Mouse (Mus musculus): ENCODE measurements around the gene Ctnnd1. TPM values are rescaled to one million over a fixed set of nuclear protein-coding genes. Genes with fewer than 3 reads are reported as not detected.
A peak's percentile ranks its signal among the peaks of the same experiment; 100 is the strongest.

The Ctnnd1 gene
- polyA plus RNA-seq, 1 experiment from 2014 or later = 30.7 TPM

DNA sequence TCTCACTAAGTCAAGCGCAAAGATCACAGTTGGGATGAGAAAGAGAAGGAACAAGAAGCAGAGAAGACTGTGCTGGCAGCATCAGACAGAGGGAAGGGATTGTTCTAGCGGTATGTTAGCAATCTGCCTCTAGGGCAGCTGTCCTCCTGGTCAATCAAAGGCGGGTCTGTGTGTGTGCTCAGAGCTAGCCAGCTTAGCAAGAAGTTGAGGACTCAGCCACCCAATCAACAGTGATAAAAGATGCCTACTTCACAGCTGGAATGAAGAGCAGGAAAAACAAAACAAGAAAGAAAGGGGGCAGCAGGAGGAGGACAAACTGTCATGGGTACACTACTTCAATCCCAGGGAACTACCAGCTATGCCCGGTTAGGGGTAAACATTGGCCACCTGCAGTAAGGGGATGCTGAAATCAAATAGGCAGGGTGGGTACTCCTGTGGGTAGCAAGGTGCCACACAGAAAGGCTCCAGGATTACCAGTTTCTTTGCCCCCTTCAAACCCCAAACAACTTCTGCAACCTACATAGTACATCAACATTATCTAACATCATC is 15.6 kb downstream of the Ctnnd1 start:
- Histone ChIP-seq H3K4me3 (replicated peaks; ENCODE audit: low read length) (no peak overlapping the region), H3K27ac (peak overlapping the region; percentile 91), H3K27me3 (ENCODE audit: control insufficient read depth, insufficient read depth, low read length) (no peaks in the 10 kb centered on the region), H3K9me3 (ENCODE audit: control insufficient read depth, low read length) (no peaks in the 10 kb centered on the region), H3K9ac (peak overlapping the region; percentile 19; the same call in 1 of the 2 replicates), H3K4me2 (replicated peaks) (peak overlapping the region; percentile 26), H3K36me3 (replicated peaks; ENCODE audit: control insufficient read depth, insufficient read depth) (no peaks in the 10 kb centered on the region), H3K4me1 (replicated peaks; ENCODE audit: control insufficient read depth, insufficient read depth, low read length) (peaks cover 45% of the 10 kb centered on the region)
- 26% methylated on average over 4 of the region's 4 CpGs for WGBS
- DNase-seq (ENCODE audit: low spot score) = no peak
- 0 out of 2 replicates have a peak, but pooled peaks have one; percentile 1 for ATAC-seq (ENCODE audit: low FRiP score)

DNA sequence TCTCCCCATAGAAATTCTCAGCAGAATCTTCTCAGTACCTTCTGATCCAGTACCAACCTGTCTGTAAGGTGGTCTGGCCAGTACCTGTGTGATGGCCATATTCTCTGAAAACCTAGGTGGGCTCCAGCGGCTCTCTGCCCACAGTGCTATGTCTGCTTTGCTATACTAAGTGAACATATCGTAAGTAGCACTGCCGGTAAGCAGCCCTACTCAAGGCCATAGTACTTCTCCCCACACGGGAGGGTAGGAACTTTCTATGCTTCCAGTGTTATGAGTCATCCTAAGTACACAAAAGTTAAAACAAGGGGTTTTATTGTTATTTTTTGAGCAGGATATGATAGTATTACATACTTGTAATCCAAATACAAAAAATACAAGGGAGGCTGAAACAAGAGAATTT is 16.6 kb downstream of the Ctnnd1 start:
- H3K36me3 ChIP-seq (replicated peaks; ENCODE audit: control insufficient read depth, insufficient read depth) = no peaks in the 10 kb centered on the region
- H3K4me3 ChIP-seq (replicated peaks; ENCODE audit: low read length) = no peak overlapping the region
- no peak for DNase-seq (ENCODE audit: low spot score)
- WGBS = 79% methylated on average over 4 of the region's 4 CpGs
- H3K4me1 ChIP-seq (replicated peaks; ENCODE audit: control insufficient read depth, insufficient read depth, low read length) = peaks cover 45% of the 10 kb centered on the region
- no peak overlapping the region for H3K4me2 ChIP-seq (replicated peaks)
- no peaks in the 10 kb centered on the region for H3K27me3 ChIP-seq (ENCODE audit: control insufficient read depth, insufficient read depth, low read length)
- peak overlapping the region; percentile 91 for H3K27ac ChIP-seq
- no peak for ATAC-seq (ENCODE audit: low FRiP score)
- H3K9me3 ChIP-seq (ENCODE audit: control insufficient read depth, low read length) = no peaks in the 10 kb centered on the region
- no peak overlapping the region for H3K9ac ChIP-seq

GRCm38 (mm10) chr2:84632999-84633398 is 17.6 kb downstream of the Ctnnd1 start:
- no peak for ATAC-seq (ENCODE audit: low FRiP score)
- DNase-seq (ENCODE audit: low spot score) = no peak
- Histone ChIP-seq H3K4me2 (replicated peaks) (no peak overlapping the region), H3K9ac (no peak overlapping the region), H3K9me3 (ENCODE audit: control insufficient read depth, low read length) (no peaks in the 10 kb centered on the region), H3K36me3 (replicated peaks; ENCODE audit: control insufficient read depth, insufficient read depth) (no peaks in the 10 kb centered on the region), H3K4me1 (replicated peaks; ENCODE audit: control insufficient read depth, insufficient read depth, low read length) (peaks cover 43% of the 10 kb centered on the region), H3K27me3 (ENCODE audit: control insufficient read depth, insufficient read depth, low read length) (no peaks in the 10 kb centered on the region), H3K27ac (no peak overlapping the region), H3K4me3 (replicated peaks; ENCODE audit: low read length) (no peak overlapping the region)
- WGBS = 11% methylated on average over 3 of the region's 3 CpGs

GRCm38 (mm10) chr2:84632001-84632400 is 18.6 kb downstream of the Ctnnd1 start:
- Histone ChIP-seq H3K9ac (no peak overlapping the region), H3K4me3 (replicated peaks; ENCODE audit: low read length) (no peak overlapping the region), H3K27me3 (ENCODE audit: control insufficient read depth, insufficient read depth, low read length) (no peaks in the 10 kb centered on the region), H3K4me2 (replicated peaks) (no peak overlapping the region), H3K9me3 (ENCODE audit: control insufficient read depth, low read length) (no peaks in the 10 kb centered on the region), H3K4me1 (replicated peaks; ENCODE audit: control insufficient read depth, insufficient read depth, low read length) (peaks cover 34% of the 10 kb centered on the region), H3K36me3 (replicated peaks; ENCODE audit: control insufficient read depth, insufficient read depth) (no peaks in the 10 kb centered on the region), H3K27ac (no peak overlapping the region)
- no peak for DNase-seq (ENCODE audit: low spot score)
- 91% methylated on average over 1 of the region's 1 CpGs for WGBS
- ATAC-seq (ENCODE audit: low FRiP score) = no peak

- ATAC-seq (ENCODE audit: low FRiP score) (no peak), DNase-seq (ENCODE audit: low spot score) (no peak)
- H3K36me3 ChIP-seq (replicated peaks; ENCODE audit: control insufficient read depth, insufficient read depth) = peaks cover 28% of the 10 kb centered on the region
- H3K4me2 ChIP-seq (replicated peaks) = no peak overlapping the region
- no peak overlapping the region for H3K4me3 ChIP-seq (replicated peaks; ENCODE audit: low read length)
- no peaks in the 10 kb centered on the region for H3K9me3 ChIP-seq (ENCODE audit: control insufficient read depth, low read length)
- H3K9ac ChIP-seq = no peak overlapping the region
- H3K4me1 ChIP-seq (replicated peaks; ENCODE audit: control insufficient read depth, insufficient read depth, low read length) = no peaks in the 10 kb centered on the region
- H3K27ac ChIP-seq = no peak overlapping the region
- 60% methylated on average over 3 of the region's 3 CpGs for WGBS
- no peaks in the 10 kb centered on the region for H3K27me3 ChIP-seq (ENCODE audit: control insufficient read depth, insufficient read depth, low read length)
Measured at GRCm38 (mm10) chr2:84627036-84627435, 23.5 kb downstream of the Ctnnd1 start.

GRCm38 (mm10) chr2:84626366-84626975 is 24.1 kb downstream of the Ctnnd1 start:
- H3K9me3 ChIP-seq (ENCODE audit: control insufficient read depth, low read length) = no peaks in the 10 kb centered on the region
- 73% methylated on average over 7 of the region's 7 CpGs for WGBS
- peaks cover 32% of the 10 kb centered on the region for H3K36me3 ChIP-seq (replicated peaks; ENCODE audit: control insufficient read depth, insufficient read depth)
- H3K27me3 ChIP-seq (ENCODE audit: control insufficient read depth, insufficient read depth, low read length) = no peaks in the 10 kb centered on the region
- H3K27ac ChIP-seq = no peak overlapping the region
- no peak for ATAC-seq (ENCODE audit: low FRiP score)
- no peaks in the 10 kb centered on the region for H3K4me1 ChIP-seq (replicated peaks; ENCODE audit: control insufficient read depth, insufficient read depth, low read length)
- no peak overlapping the region for H3K9ac ChIP-seq
- no peak for DNase-seq (ENCODE audit: low spot score)
- H3K4me2 ChIP-seq (replicated peaks) = no peak overlapping the region
- no peak overlapping the region for H3K4me3 ChIP-seq (replicated peaks; ENCODE audit: low read length)

DNA sequence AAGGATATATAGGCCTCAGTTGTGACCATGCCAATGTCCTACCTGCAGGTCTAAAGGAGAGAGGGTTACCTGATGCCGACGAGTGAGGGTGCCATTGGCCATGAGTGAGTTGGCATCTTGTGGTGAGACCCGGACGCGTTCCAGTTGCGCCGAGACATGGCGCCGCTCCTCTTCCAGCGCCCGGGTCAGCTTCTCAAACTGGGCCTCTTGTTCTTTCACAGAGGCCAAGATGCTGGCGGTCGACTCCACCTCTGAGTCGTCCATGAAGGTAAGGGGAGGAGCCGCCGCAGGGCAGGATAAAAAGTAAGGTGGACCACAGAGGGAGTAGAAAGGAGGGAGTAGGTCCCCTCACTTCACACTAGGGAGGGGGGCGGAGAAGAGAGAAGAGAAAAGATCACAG is 26.4 kb downstream of the Ctnnd1 start:
- WGBS = 96% methylated on average over 17 of the region's 17 CpGs
- DNase-seq (ENCODE audit: low spot score) (no peak), ATAC-seq (ENCODE audit: low FRiP score) (no peak)
- H3K9ac ChIP-seq = no peak overlapping the region
- H3K4me3 ChIP-seq (replicated peaks; ENCODE audit: low read length) = no peak overlapping the region
- peaks cover 55% of the 10 kb centered on the region for H3K36me3 ChIP-seq (replicated peaks; ENCODE audit: control insufficient read depth, insufficient read depth)
- no peak overlapping the region for H3K4me2 ChIP-seq (replicated peaks)
- no peaks in the 10 kb centered on the region for H3K27me3 ChIP-seq (ENCODE audit: control insufficient read depth, insufficient read depth, low read length)
- no peaks in the 10 kb centered on the region for H3K4me1 ChIP-seq (replicated peaks; ENCODE audit: control insufficient read depth, insufficient read depth, low read length)
- no peak overlapping the region for H3K27ac ChIP-seq
- no peaks in the 10 kb centered on the region for H3K9me3 ChIP-seq (ENCODE audit: control insufficient read depth, low read length)

- Histone ChIP-seq H3K27ac (no peak overlapping the region), H3K9ac (no peak overlapping the region), H3K4me1 (replicated peaks; ENCODE audit: control insufficient read depth, insufficient read depth, low read length) (no peaks in the 10 kb centered on the region), H3K4me2 (replicated peaks) (no peak overlapping the region), H3K27me3 (ENCODE audit: control insufficient read depth, insufficient read depth, low read length) (no peaks in the 10 kb centered on the region), H3K9me3 (ENCODE audit: control insufficient read depth, low read length) (no peaks in the 10 kb centered on the region), H3K36me3 (replicated peaks; ENCODE audit: control insufficient read depth, insufficient read depth) (peaks cover 61% of the 10 kb centered on the region), H3K4me3 (replicated peaks; ENCODE audit: low read length) (no peak overlapping the region)
- ATAC-seq (ENCODE audit: low FRiP score) = no peak
- WGBS = 93% methylated on average over 3 of the region's 3 CpGs
- DNase-seq (ENCODE audit: low spot score) = no peak
Measured at GRCm38 (mm10) chr2:84623428-84624119, 27.0 kb downstream of the Ctnnd1 start.

DNA sequence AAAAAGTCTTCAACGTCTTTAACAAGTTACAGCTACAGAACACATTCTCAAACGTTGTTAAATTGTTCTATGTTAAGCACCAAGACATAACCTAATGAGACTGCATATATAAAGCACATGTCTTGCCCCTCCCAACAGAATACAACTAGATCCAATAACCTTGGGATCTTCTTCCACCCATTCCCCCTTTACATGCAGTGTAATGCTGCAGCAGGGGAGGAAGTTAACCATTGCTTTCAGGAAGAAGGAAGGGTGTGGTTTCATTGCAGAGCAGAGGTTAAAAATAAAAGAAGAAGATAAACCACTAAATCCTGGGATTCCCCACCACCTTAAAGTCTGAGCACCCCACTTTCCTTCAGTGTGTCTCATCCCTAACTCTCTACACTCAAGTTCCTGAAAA is 27.9 kb downstream of the Ctnnd1 start:
- Histone ChIP-seq H3K9me3 (ENCODE audit: control insufficient read depth, low read length) (no peaks in the 10 kb centered on the region), H3K36me3 (replicated peaks; ENCODE audit: control insufficient read depth, insufficient read depth) (peaks cover 65% of the 10 kb centered on the region), H3K4me1 (replicated peaks; ENCODE audit: control insufficient read depth, insufficient read depth, low read length) (no peaks in the 10 kb centered on the region), H3K27me3 (ENCODE audit: control insufficient read depth, insufficient read depth, low read length) (no peaks in the 10 kb centered on the region), H3K27ac (no peak overlapping the region), H3K4me2 (replicated peaks) (no peak overlapping the region), H3K4me3 (replicated peaks; ENCODE audit: low read length) (no peak overlapping the region), H3K9ac (no peak overlapping the region)
- 78% methylated on average over 2 of the region's 2 CpGs for WGBS
- DNase-seq (ENCODE audit: low spot score) (no peak), ATAC-seq (ENCODE audit: low FRiP score) (no peak)
